Mouse (Mus musculus): ENCODE measurements at regions not wholly inside any gene's neighbourhood (a gene's known extent, or its start where the extent isn't known, plus 50 kb on each side); places are given as distances from the start of the nearest gene placed in this dataset.

- H3K36me3 ChIP-seq (replicated peaks), result no peaks in the 10 kb centered on the region
- WGBS (ENCODE audit: insufficient replicate concordance), result 61% methylated on average over 8 of the region's 8 CpGs
- ATAC-seq (ENCODE audit: insufficient read depth), result no peak
Measured at GRCm38 (mm10) chr13:37214590-37215282, 130.3 kb upstream of the Ly86 start.

GRCm38 (mm10) chr13:37197136-37197535 is 147.1 kb upstream of the F13a1 start:
- H3K27ac ChIP-seq (replicated peaks), result no peak overlapping the region
- H3K27me3 ChIP-seq, result no peaks in the 10 kb centered on the region
- no peak overlapping the region for H3K4me3 ChIP-seq (replicated peaks)
- H3K4me2 ChIP-seq, result no peak overlapping the region
- no peaks in the 10 kb centered on the region for H3K4me1 ChIP-seq (replicated peaks)
- H3K36me3 ChIP-seq (replicated peaks), result no peaks in the 10 kb centered on the region
- H3K9ac ChIP-seq, result no peak overlapping the region
- ATAC-seq (ENCODE audit: insufficient read depth), result no peak
- no peaks in the 10 kb centered on the region for H3K9me3 ChIP-seq (replicated peaks)
- 68% methylated on average over 2 of the region's 2 CpGs for WGBS (ENCODE audit: insufficient replicate concordance)

More at GRCm38 (mm10) chr13:37214590-37215282, 130.3 kb upstream of the Ly86 start:
- H3K4me3 ChIP-seq (replicated peaks), result no peak overlapping the region
- no peak overlapping the region for H3K4me2 ChIP-seq
- H3K27ac ChIP-seq (replicated peaks), result no peak overlapping the region
- no peak overlapping the region for H3K9ac ChIP-seq
- H3K27me3 ChIP-seq, result no peaks in the 10 kb centered on the region
- H3K9me3 ChIP-seq (replicated peaks), result no peaks in the 10 kb centered on the region
- H3K4me1 ChIP-seq (replicated peaks), result no peaks in the 10 kb centered on the region

- Histone ChIP-seq H3K36me3 (replicated peaks) (no peaks in the 10 kb centered on the region), H3K4me2 (no peak overlapping the region), H3K27me3 (no peaks in the 10 kb centered on the region), H3K9ac (no peak overlapping the region), H3K4me1 (replicated peaks) (no peaks in the 10 kb centered on the region), H3K27ac (replicated peaks) (no peak overlapping the region), H3K4me3 (replicated peaks) (no peak overlapping the region), H3K9me3 (replicated peaks) (no peaks in the 10 kb centered on the region)
- 64% methylated on average over 1 of the region's 1 CpGs for WGBS (ENCODE audit: insufficient replicate concordance)
- ATAC-seq (ENCODE audit: insufficient read depth), result no peak
Measured at GRCm38 (mm10) chr13:37195857-37196256, 145.8 kb upstream of the F13a1 start.

GRCm38 (mm10) chr13:37181169-37181787 is 131.2 kb upstream of the F13a1 start:
- WGBS (ENCODE audit: insufficient replicate concordance), result 47% methylated on average over 9 of the region's 9 CpGs
- no peak for ATAC-seq (ENCODE audit: insufficient read depth)

GRCm38 (mm10) chr13:37176526-37176925 is 126.5 kb upstream of the F13a1 start:
- Histone ChIP-seq H3K36me3 (replicated peaks) (no peaks in the 10 kb centered on the region), H3K27ac (replicated peaks) (no peak overlapping the region), H3K9ac (no peak overlapping the region), H3K4me1 (replicated peaks) (no peaks in the 10 kb centered on the region), H3K27me3 (no peaks in the 10 kb centered on the region), H3K9me3 (replicated peaks) (no peaks in the 10 kb centered on the region), H3K4me2 (no peak overlapping the region), H3K4me3 (replicated peaks) (no peak overlapping the region)
- no peak for ATAC-seq (ENCODE audit: insufficient read depth)
- 71% methylated on average over 1 of the region's 1 CpGs for WGBS (ENCODE audit: insufficient replicate concordance)

More at GRCm38 (mm10) chr13:37181169-37181787, 131.2 kb upstream of the F13a1 start:
- Histone ChIP-seq H3K4me1 (replicated peaks) (no peaks in the 10 kb centered on the region), H3K9me3 (replicated peaks) (no peaks in the 10 kb centered on the region), H3K27me3 (no peaks in the 10 kb centered on the region; the same call in 1 of the 2 replicates), H3K4me2 (no peak overlapping the region), H3K27ac (replicated peaks) (no peak overlapping the region), H3K4me3 (replicated peaks) (no peak overlapping the region), H3K9ac (no peak overlapping the region), H3K36me3 (replicated peaks) (no peaks in the 10 kb centered on the region)

- Histone ChIP-seq H3K9ac (no peak overlapping the region), H3K36me3 (replicated peaks) (no peaks in the 10 kb centered on the region), H3K27ac (replicated peaks) (no peak overlapping the region), H3K4me1 (replicated peaks) (no peaks in the 10 kb centered on the region), H3K4me2 (no peak overlapping the region), H3K27me3 (no peaks in the 10 kb centered on the region), H3K9me3 (replicated peaks) (no peaks in the 10 kb centered on the region), H3K4me3 (replicated peaks) (no peak overlapping the region)
- ATAC-seq (ENCODE audit: insufficient read depth), result no peak
- 76% methylated on average over 8 of the region's 8 CpGs for WGBS (ENCODE audit: insufficient replicate concordance)
Measured at GRCm38 (mm10) chr13:37175997-37176396, 126.0 kb upstream of the F13a1 start.

GRCm38 (mm10) chr13:37158831-37159522 is 108.9 kb upstream of the F13a1 start:
- H3K9ac ChIP-seq, result no peak overlapping the region
- H3K36me3 ChIP-seq (replicated peaks), result no peaks in the 10 kb centered on the region
- H3K27ac ChIP-seq (replicated peaks), result no peak overlapping the region
- WGBS (ENCODE audit: insufficient replicate concordance), result 57% methylated on average over 4 of the region's 4 CpGs
- H3K4me3 ChIP-seq (replicated peaks), result no peak overlapping the region
- H3K9me3 ChIP-seq (replicated peaks), result no peaks in the 10 kb centered on the region
- H3K4me2 ChIP-seq, result no peak overlapping the region
- H3K27me3 ChIP-seq, result no peaks in the 10 kb centered on the region
- H3K4me1 ChIP-seq (replicated peaks), result no peaks in the 10 kb centered on the region
- ATAC-seq (ENCODE audit: insufficient read depth), result no peak

- WGBS (ENCODE audit: insufficient replicate concordance), result 43% methylated on average over 3 of the region's 3 CpGs
Measured at GRCm38 (mm10) chr13:37157808-37158207, 107.8 kb upstream of the F13a1 start.

GRCm38 (mm10) chr13:37151835-37152516 is 101.9 kb upstream of the F13a1 start:
- no peak for ATAC-seq (ENCODE audit: insufficient read depth)
- no peak overlapping the region for H3K27ac ChIP-seq (replicated peaks)
- no peaks in the 10 kb centered on the region for H3K9me3 ChIP-seq (replicated peaks)
- no peak overlapping the region for H3K4me2 ChIP-seq
- no peaks in the 10 kb centered on the region for H3K4me1 ChIP-seq (replicated peaks)
- 68% methylated on average over 4 of the region's 4 CpGs for WGBS (ENCODE audit: insufficient replicate concordance)
- H3K9ac ChIP-seq, result no peak overlapping the region
- H3K27me3 ChIP-seq, result no peaks in the 10 kb centered on the region
- H3K36me3 ChIP-seq (replicated peaks), result no peaks in the 10 kb centered on the region
- no peak overlapping the region for H3K4me3 ChIP-seq (replicated peaks)

More at GRCm38 (mm10) chr13:37157808-37158207, 107.8 kb upstream of the F13a1 start:
- no peak overlapping the region for H3K27ac ChIP-seq (replicated peaks)
- no peaks in the 10 kb centered on the region for H3K4me1 ChIP-seq (replicated peaks)
- H3K4me2 ChIP-seq, result no peak overlapping the region
- H3K9me3 ChIP-seq (replicated peaks), result no peaks in the 10 kb centered on the region
- no peaks in the 10 kb centered on the region for H3K36me3 ChIP-seq (replicated peaks)
- no peaks in the 10 kb centered on the region for H3K27me3 ChIP-seq
- no peak overlapping the region for H3K9ac ChIP-seq
- no peak overlapping the region for H3K4me3 ChIP-seq (replicated peaks)
- ATAC-seq (ENCODE audit: insufficient read depth), result no peak

- WGBS (ENCODE audit: insufficient replicate concordance), result 47% methylated on average over 1 of the region's 1 CpGs
- H3K36me3 ChIP-seq (replicated peaks), result no peaks in the 10 kb centered on the region
- H3K4me3 ChIP-seq (replicated peaks), result no peak overlapping the region
- no peak overlapping the region for H3K4me2 ChIP-seq
- H3K9ac ChIP-seq, result no peak overlapping the region
- no peak for ATAC-seq (ENCODE audit: insufficient read depth)
- no peaks in the 10 kb centered on the region for H3K27me3 ChIP-seq
- H3K4me1 ChIP-seq (replicated peaks), result no peaks in the 10 kb centered on the region
- no peaks in the 10 kb centered on the region for H3K9me3 ChIP-seq (replicated peaks)
- H3K27ac ChIP-seq (replicated peaks), result no peak overlapping the region
Measured at GRCm38 (mm10) chr13:37149961-37150360, 99.9 kb upstream of the F13a1 start.

Measured in liver, embryonic 15.5 days (tissue).